Comparison of ENCODE assay signal across 8 mouse cellular contexts in genomic region chr17:24488186-24488661, GRCm38 (mm10). TPM values are rescaled to one million over a fixed set of nuclear protein-coding genes. Genes with fewer than 3 reads are reported as not detected.
DNase-seq lines count a peak whose midpoint lies in the region; ATAC-seq and TF ChIP-seq lines count a peak whose summit lies in the region.

Gene Caskin1 (plus strand): TSS chr17:24488601.

- under 1% methylated on average over 32 of the region's 45 CpGs for WGBS in hindbrain, embryonic 14.5 days
- 1% methylated on average over 45 of the region's 45 CpGs for WGBS in liver, embryonic 12.5 days (ENCODE audit: insufficient replicate concordance)
- WGBS in olfactory bulb, adult 2 months, result under 1% methylated on average over 45 of the region's 45 CpGs

- TF ChIP-seq EP300 in CH12.LX (IDR thresholded peaks at IDR 0.05; ENCODE audit: low read length), result no peak

- peak within 1 kb of the TSS; percentile 76 for H3K4me2 ChIP-seq in CH12.LX (ENCODE audit: insufficient read depth, low read depth, poor library complexity, severe bottlenecking)
- H3K4me2 ChIP-seq in hindbrain, embryonic 14.5 days (replicated peaks), result peak within 1 kb of the TSS; percentile 90
- peak within 1 kb of the TSS; percentile 79 for H3K4me2 ChIP-seq in liver, embryonic 12.5 days

- peak within 1 kb of the TSS in 1 of 3 experiments; percentile 47 for H3K4me3 ChIP-seq in CH12.LX (replicated peaks in 1 of 3; ENCODE audit: low read depth in 2 of 3, low read length in 2 of 3, poor library complexity in 1 of 3)
- peak within 1 kb of the TSS; percentile 81 for H3K4me3 ChIP-seq in hindbrain, embryonic 14.5 days (replicated peaks; ENCODE audit: low read length)
- peak within 1 kb of the TSS; percentile 58 for H3K4me3 ChIP-seq in liver, embryonic 12.5 days
- H3K4me3 ChIP-seq in olfactory bulb, adult 2 months (ENCODE audit: insufficient read depth, low read depth, low read length), result peak within 1 kb of the TSS; percentile 87

- in situ Hi-C loops in CH12.LX (cut with MboI; ENCODE audit: low pct_ligation_motif_present, low pct_unique_long_range_greater_than_20kb, low sequenced_read_pairs), result no loop called here

- ATAC-seq in frontal cortex, adult (ENCODE audit: low TSS enrichment), result peak; percentile 45; the same call in 1 of the 2 replicates
- ATAC-seq in hindbrain, embryonic 14.5 days (ENCODE audit: low FRiP score), result peak; percentile 61
- ATAC-seq in liver, embryonic 12.5 days, result no peak

- no peak for DNase-seq in frontal cortex, postnatal 25 days (ENCODE audit: low spot score in 2 of 2)
- DNase-seq in CH12.LX (ENCODE audit: extremely low read depth), result no peak
- peak; percentile 67 for DNase-seq in cerebellum, adult 8-10 months
- DNase-seq in hindbrain, embryonic 14.5 days (ENCODE audit: low spot score), result peak; percentile 64
- no peak for DNase-seq in thymus, postnatal 14 days

- dilution Hi-C loops in CH12.LX (cut with MboI; ENCODE audit: extremely low pct_ligation_motif_present, extremely low pct_unique_long_range_greater_than_20kb, low sequenced_read_pairs), result no loop called here

- TF ChIP-seq POLR2A in CH12.LX (IDR thresholded peaks at IDR 0.05; ENCODE audit: low read depth, low read length), result no peak
- no peak for TF ChIP-seq POLR2A in olfactory bulb, adult 2 months (IDR thresholded peaks at IDR 0.05; ENCODE audit: insufficient read depth, low read depth, low read length)

- H3K79me2 ChIP-seq in CH12.LX (replicated peaks; ENCODE audit: control insufficient read depth, extremely low read depth, insufficient read depth, poor library complexity, severe bottlenecking), result no peaks in the 10 kb centered on the region

- H3K27ac ChIP-seq in CH12.LX (ENCODE audit: insufficient read depth, low read depth), result no peak within 1 kb of the TSS
- H3K27ac ChIP-seq in hindbrain, embryonic 14.5 days, result peak within 1 kb of the TSS; percentile 97
- H3K27ac ChIP-seq in liver, embryonic 12.5 days, result no peak within 1 kb of the TSS
- H3K27ac ChIP-seq in olfactory bulb, adult 2 months (ENCODE audit: insufficient read depth, low read depth, low read length), result peak within 1 kb of the TSS; percentile 94

- no peaks in the 10 kb centered on the region for H3K36me3 ChIP-seq in CH12.LX (replicated peaks in 1 of 2; ENCODE audit: control insufficient read depth in 1 of 2, insufficient read depth in 1 of 2, low read length in 1 of 2)
- no peaks in the 10 kb centered on the region for H3K36me3 ChIP-seq in hindbrain, embryonic 14.5 days (replicated peaks; ENCODE audit: control insufficient read depth, insufficient read depth)
- H3K36me3 ChIP-seq in liver, embryonic 12.5 days, result no peaks in the 10 kb centered on the region

- TF ChIP-seq RAD21 in CH12.LX (IDR thresholded peaks at IDR 0.05; ENCODE audit: low read depth, low read length), result no peak

- H3K9me3 ChIP-seq in CH12.LX (replicated peaks; ENCODE audit: low read length), result no peaks in the 10 kb centered on the region
- H3K9me3 ChIP-seq in hindbrain, embryonic 14.5 days (ENCODE audit: control insufficient read depth, low read length), result no peaks in the 10 kb centered on the region
- H3K9me3 ChIP-seq in liver, embryonic 12.5 days (replicated peaks), result no peaks in the 10 kb centered on the region

- peaks cover 5 to 6% of the 10 kb centered on the region in 2 experiments; a peak in 2 of 4 replicates for H3K4me1 ChIP-seq in CH12.LX (ENCODE audit: control insufficient read depth in 1 of 2, insufficient read depth in 2 of 2)
- H3K4me1 ChIP-seq in hindbrain, embryonic 14.5 days (replicated peaks; ENCODE audit: control insufficient read depth, insufficient read depth, low read length), result peaks cover 28% of the 10 kb centered on the region
- peaks cover 14% of the 10 kb centered on the region for H3K4me1 ChIP-seq in liver, embryonic 12.5 days
- H3K4me1 ChIP-seq in olfactory bulb, adult 2 months (ENCODE audit: control insufficient read depth, insufficient read depth, low read length), result peaks cover 26% of the 10 kb centered on the region

- no peak within 1 kb of the TSS; the same call in 1 of the 2 replicates for H3K9ac ChIP-seq in CH12.LX (ENCODE audit: insufficient read depth, low read depth)
- H3K9ac ChIP-seq in hindbrain, embryonic 14.5 days, result peak within 1 kb of the TSS; percentile 92
- peak within 1 kb of the TSS; percentile 41 for H3K9ac ChIP-seq in liver, embryonic 12.5 days

- peaks cover 56% of the 10 kb centered on the region for H3K27me3 ChIP-seq in CH12.LX (replicated peaks)
- no peaks in the 10 kb centered on the region for H3K27me3 ChIP-seq in hindbrain, embryonic 14.5 days (ENCODE audit: control insufficient read depth, insufficient read depth, low read length)
- H3K27me3 ChIP-seq in liver, embryonic 12.5 days (replicated peaks), result peaks cover 90% of the 10 kb centered on the region

- TF ChIP-seq CTCF in CH12.LX (conservative IDR thresholded peaks at IDR 0.05 in 1 of 2, IDR thresholded peaks at IDR 0.05 in 1 of 2; ENCODE audit: low read depth in 2 of 2, low read length in 2 of 2), result no peak
- no peak for TF ChIP-seq CTCF in olfactory bulb, adult 2 months (IDR thresholded peaks at IDR 0.05; ENCODE audit: insufficient read depth, low read depth, low read length)

TF ChIP-seq in CH12.LX, 34 proteins besides CTCF, POLR2A, EP300 and RAD21:
- no peak for TF ChIP-seq E2F4 (IDR thresholded peaks at IDR 0.05; ENCODE audit: insufficient replicate concordance, low read depth, low read length)
- no peak for TF ChIP-seq MXI1 (IDR thresholded peaks at IDR 0.05; ENCODE audit: low read depth, low read length)
- TF ChIP-seq MYC (IDR thresholded peaks at IDR 0.05; ENCODE audit: low read depth, low read length), result no peak
- no peak for TF ChIP-seq ZKSCAN1 (IDR thresholded peaks at IDR 0.05; ENCODE audit: borderline replicate concordance, low read depth, low read length)
- no peak for TF ChIP-seq KAT2A (IDR thresholded peaks at IDR 0.05; ENCODE audit: insufficient replicate concordance, low read length)
- TF ChIP-seq MAZ (IDR thresholded peaks at IDR 0.05; ENCODE audit: low read depth, low read length), result no peak
- no peak for TF ChIP-seq NELFE (IDR thresholded peaks at IDR 0.05; ENCODE audit: low read depth, low read length)
- no peak for TF ChIP-seq ZMIZ1 (IDR thresholded peaks at IDR 0.05; ENCODE audit: low read depth, low read length)
- no peak for TF ChIP-seq CHD1 (IDR thresholded peaks at IDR 0.05; ENCODE audit: low read depth, low read length)
- no peak for TF ChIP-seq RCOR1 (conservative IDR thresholded peaks at IDR 0.05; ENCODE audit: low read depth, low read length)
- no peak for TF ChIP-seq IRF4 (IDR thresholded peaks at IDR 0.05; ENCODE audit: low read depth, low read length)
- no peak for TF ChIP-seq CHD2 (IDR thresholded peaks at IDR 0.05; ENCODE audit: low read length)
- no peak for TF ChIP-seq HCFC1 (IDR thresholded peaks at IDR 0.05; ENCODE audit: low read depth, low read length)
- no peak for TF ChIP-seq MAX (IDR thresholded peaks at IDR 0.05; ENCODE audit: low read length)
- TF ChIP-seq TCF12 (IDR thresholded peaks at IDR 0.05; ENCODE audit: low read depth, low read length), result no peak

RNA-seq across cellular contexts. Expression of gene Caskin1, which starts in this region (rescaled TPM):
- total RNA-seq in CH12.LX (2012; rRNA removed) (0.08 and 0.21 TPM in 2 replicates), CH12.LX (2014; rRNA removed) (not detected in 2 replicates)
- 0.71 and 0.80 TPM in 2 replicates for polyA plus RNA-seq in CH12.LX (2012; ENCODE audit: insufficient read length, low read depth)
- polyA plus RNA-seq in hindbrain, embryonic 14.5 days (2014; fragmentation: Nextera tagmentation; extraction: Ambion mirVana), result 45.7 and 46.8 TPM in 2 replicates
- 0.14 and 0.32 TPM in 2 replicates for polyA plus RNA-seq in liver, embryonic 12.5 days (2016; fragmentation: Nextera tagmentation; extraction: Ambion mirVana)
- not detected in 2 replicates for polyA plus RNA-seq in olfactory bulb, adult 2 months (2012; ENCODE audit: insufficient read depth, insufficient read length, low replicate concordance, missing spikeins)

Comparison
In these comparisons a context has a peak if more than half of its experiments do, and no peak if none do; other contexts are left out.
1. DNase-seq: peak in cerebellum, adult 8-10 months (single experiment) and hindbrain, embryonic 14.5 days (single experiment); none in frontal cortex, postnatal 25 days (0 of 2), CH12.LX (single experiment) and thymus, postnatal 14 days (single experiment).
2. H3K27ac ChIP-seq: peak in hindbrain, embryonic 14.5 days (single experiment) and olfactory bulb, adult 2 months (single experiment); none in CH12.LX (single experiment) and liver, embryonic 12.5 days (single experiment).
3. Peak in every context shown above with its lines, with median percentiles within 50 percentile points of each other: H3K4me2 ChIP-seq.